Mouse (Mus musculus): ENCODE measurements at regions not wholly inside any gene's neighbourhood (a gene's known extent, or its start where the extent isn't known, plus 50 kb on each side); places are given as distances from the start of the nearest gene placed in this dataset.

DNA sequence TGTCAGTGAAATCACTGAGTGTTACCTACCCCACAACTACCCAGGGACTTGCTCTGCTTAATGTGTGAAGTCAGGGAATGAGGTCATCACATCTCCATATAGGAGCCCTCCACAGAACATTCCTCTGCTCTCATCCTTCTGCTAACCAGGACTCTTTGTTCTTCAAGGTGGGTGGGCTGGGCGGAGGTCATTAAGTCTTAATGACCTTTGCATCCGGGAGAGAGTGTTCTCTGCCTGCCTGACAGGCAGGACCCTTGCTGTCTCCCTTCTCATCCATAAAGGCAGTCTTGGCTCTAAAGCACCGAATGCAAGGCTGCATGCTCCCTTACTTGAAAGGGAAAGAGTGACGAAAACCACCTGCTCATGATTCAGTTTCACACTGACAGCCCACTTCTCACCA is 1051.4 kb downstream of the Slc22a22 start:
- no peak for DNase-seq (ENCODE audit: low spot score in 2 of 2)

DNA sequence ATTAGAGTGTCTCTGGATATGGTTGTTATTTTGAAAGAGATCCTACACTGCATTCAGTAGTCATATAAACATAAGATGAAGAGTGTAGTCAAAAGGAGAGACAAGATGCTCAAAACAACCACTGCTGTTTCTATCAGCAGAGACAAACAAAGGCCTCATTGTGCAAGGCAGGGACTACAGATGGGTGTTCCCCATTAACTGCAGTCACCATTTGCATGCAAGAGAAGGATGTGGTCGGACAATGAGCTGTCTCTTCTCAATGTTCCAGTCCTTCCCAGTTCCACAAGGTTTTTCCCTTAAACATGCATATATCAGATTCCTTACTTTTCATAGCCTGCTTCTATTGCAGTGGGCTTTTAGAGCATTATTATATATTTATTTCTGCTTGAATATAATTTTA is 1056.7 kb downstream of the Slc22a22 start:
- DNase-seq (ENCODE audit: low spot score in 2 of 2): no peak

DNA sequence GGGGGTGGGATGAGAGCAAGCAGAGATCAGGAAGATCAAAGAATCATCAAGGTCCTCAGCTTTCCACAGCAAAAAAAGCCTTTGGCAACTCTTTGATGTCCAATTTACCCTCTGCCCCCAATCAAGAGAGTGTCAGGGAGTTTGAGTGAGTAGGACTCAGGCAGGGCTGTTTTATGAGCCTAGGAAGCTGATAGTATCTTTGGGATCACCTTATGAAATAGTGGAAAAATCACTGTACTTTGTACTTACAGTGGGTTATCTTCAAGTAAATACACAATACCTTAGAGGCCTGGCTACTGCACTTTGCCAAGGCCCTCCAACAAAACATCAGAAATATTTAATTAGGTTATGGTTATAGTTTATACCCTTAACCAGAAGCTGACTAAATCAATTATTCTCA is 1085.4 kb downstream of the Slc22a22 start:
- no peak for DNase-seq (ENCODE audit: low spot score in 2 of 2)

DNA sequence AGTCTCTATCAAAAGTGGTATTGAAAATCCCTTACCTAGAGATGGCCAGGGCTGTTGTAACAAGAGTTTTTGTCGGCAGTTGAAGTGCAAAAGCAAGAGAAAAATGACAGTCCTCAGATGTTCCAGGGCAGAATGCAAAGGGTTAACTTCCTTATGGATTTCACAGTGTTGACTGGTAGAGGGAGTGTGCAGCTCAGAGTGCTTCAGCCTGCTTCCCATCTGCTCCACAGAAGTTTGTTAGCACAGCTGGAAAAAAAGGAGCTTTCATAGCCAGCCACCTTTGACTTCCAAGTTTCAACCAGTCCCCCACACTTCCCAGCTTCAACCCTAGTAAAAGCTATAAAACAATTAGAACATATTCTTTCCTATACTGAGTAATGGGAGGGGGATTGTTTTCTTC is 1098.9 kb downstream of the Slc22a22 start:
- no peak for DNase-seq (ENCODE audit: low spot score in 2 of 2)

DNA sequence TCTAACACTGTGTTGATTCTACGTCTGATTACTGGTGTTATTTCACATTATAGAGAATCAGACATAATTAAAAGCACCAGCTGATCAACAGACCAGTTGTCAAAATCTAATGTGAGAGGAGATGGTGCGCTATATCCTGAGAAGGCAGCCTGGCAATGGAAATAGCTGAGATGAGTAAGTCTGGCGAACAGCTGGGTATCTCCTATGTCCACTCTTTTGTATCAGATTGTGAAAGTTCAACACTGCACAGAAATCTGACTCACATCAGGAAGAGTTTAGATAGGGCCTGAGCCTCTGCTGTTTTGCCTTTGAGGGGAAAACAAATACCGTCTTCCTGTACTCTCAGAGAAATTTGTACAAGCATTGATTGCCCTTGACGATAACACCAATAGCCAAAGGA is 1126.5 kb downstream of the Slc22a22 start:
- DNase-seq (ENCODE audit: low spot score in 2 of 2): no peak

DNA sequence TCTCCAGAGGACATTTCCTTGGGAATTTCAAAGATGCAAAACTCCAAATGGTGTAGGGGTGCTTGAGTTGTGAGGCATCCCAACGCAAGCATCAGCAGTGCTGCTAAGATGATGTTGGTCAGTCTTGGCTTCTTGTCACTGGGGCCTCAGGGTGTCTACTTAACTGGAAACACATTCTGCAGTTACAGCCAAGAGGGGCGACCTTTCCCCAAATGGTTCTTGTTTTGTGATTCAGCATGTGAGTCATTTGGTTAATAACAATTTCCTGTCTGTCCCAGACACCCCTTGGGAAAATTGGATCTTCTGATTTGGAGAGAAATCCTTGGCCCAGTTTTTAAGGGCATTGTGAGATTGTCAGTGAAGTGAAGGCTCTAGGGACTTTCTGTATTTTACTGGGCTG is 1131.3 kb downstream of the Slc22a22 start:
- DNase-seq (ENCODE audit: low spot score in 2 of 2): no peak

DNA sequence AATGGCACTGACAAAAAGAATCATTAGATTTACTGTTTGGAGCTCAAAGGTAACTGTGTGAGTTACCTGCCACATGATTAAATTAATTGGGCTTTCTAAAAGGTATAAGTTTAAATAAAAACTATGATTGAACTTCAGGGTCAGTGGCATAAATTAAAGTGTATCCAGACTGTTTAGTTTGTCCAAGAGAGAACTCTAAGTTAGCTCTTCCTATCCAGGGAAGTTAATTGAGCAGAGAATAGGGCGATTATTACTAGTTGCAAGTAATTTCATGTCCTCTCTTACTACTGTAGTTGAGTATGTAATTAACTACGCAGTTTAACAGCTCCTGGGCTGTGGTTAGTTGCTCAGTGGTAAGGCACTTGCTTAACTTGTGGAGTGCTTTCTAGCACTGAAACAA is 1132.5 kb downstream of the Slc22a22 start:
- DNase-seq (ENCODE audit: low spot score in 2 of 2): no peak

DNA sequence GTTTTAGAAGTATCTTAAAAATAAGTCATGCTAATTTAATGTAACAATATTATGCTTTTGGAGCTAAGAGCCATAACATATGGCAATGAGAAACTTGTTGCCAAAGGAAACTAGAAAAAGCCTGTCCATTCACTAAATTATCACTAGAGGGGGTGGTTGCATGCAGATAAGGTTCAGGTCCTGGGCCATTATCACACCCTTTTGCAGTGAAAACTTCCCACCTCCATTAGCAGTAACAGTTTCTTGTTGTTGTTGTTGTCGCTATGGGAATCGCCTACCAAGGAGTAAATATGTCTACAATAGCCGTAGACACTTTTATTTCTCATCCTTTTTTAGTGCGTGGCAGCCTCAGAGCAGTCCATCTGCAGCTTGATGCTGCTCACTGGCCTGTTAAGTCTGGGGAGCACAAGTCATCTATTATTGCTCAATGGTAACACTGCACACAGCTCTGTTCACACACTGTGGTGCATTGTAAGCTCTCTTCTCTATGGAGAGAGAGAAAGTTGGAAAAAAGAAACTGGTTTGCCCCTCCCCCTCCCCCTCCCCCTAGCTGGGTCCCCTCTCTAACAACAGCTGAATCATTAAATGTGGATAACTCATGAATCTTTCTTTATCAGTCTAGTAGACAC is 1133.0 kb downstream of the Slc22a22 start:
- DNase-seq (ENCODE audit: low spot score in 2 of 2): no peak

DNA sequence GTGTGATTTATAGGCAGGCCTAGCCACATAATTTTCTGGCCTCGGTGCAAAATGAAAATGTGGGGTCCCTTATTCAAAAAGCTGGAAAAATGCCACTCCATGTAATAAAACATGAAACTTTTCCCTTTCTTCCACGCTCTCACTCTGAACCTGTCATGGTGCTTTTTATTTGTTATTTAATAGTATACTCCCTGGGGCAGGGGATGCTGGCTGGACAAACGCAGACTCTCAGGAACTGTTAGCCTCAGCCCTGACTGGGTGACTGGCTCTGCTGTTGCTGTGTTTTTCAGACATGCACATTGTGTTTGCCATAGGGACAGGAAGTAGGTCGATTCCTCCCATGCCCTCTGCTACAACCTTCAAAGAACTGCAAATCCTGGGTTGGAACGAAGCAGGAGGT is 1139.5 kb downstream of the Slc22a22 start:
- no peak for DNase-seq (ENCODE audit: low spot score in 2 of 2)

DNA sequence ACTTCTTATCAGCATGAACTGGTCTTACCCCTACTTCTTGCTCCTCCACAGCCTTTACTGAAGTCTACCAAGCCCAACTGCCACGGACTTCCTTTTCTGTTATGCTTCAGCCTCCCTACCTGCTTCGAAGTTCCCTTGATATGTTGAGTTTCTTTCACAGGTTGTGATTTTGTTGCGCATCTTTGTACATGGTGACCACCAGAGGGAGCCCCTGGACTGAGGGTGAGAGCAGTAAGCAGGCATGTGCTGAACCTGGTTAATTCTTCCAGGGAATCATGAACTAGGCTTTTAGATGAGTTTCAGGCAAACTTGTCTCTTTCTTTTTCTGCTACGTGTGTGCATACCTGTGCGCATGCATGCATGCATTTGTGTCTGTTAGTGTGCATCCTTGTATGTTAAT is 1141.0 kb downstream of the Slc22a22 start:
- DNase-seq (ENCODE audit: low spot score in 2 of 2): peak; percentile 52 to 69

DNA sequence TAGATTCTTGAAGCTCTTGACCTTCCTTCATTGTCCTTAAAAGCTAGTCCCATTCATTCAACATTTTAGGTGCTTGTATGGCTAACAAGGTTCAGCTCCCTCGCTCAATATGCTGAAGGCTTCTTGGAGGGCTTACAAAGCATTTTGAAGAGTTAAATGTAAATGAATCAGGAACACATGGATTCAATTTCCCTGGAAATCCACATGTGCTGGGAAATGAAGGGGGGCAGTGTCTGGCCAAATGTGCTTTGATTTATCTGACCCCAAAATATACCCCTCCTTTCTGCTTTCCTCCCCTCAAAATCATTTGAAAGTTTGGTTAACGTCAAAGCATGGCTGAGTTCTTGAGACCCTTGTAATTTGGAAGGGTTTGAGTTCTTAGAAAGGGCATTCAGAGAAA is 1142.4 kb downstream of the Slc22a22 start:
- no peak for DNase-seq (ENCODE audit: low spot score in 2 of 2)

DNA sequence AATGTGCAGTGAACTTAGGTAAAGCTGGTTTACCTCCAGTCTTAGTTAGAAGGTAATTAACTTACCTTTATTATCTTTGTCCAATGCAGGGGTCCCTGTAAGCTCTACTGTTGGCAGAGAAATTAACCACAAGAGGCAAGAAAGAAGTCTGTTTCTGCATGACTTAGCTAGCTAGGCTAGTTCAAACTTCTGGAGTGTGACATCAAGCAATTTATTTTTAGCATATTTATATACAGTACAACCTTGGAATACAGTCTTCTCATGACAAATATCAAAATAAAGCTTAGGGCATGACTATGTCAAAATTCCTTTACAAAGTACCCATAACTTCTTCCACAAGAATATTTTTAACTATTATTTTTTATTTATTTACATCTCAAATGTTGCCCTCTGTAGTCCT is 1156.9 kb downstream of the Slc22a22 start:
- no peak for DNase-seq (ENCODE audit: low spot score in 2 of 2)

DNA sequence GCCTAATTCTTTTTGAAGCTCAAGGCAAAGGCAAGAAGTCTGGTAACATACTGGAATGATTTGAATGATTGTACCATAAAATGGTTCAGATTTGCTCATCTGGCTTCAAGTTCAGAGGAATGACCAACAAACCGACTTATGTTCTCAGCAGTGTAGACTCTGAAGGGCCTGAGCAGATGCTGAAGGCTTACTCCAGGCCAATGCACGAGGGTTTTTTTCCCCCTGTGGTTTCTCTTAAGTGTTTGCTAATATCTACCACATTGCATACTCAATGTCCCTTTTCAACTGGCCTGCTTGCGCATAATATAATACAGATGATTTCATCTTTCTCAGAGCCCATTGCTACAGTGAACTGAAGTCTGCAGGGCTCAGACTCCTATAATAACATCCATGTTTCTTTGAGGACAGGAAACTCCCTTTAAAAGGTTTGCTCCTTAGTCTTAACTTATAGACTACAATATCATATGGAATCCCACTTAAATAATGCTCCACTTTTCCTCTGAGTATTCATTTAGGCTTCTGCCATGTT is 1182.5 kb downstream of the Slc22a22 start:
- no peak for DNase-seq (ENCODE audit: low spot score in 2 of 2)

DNA sequence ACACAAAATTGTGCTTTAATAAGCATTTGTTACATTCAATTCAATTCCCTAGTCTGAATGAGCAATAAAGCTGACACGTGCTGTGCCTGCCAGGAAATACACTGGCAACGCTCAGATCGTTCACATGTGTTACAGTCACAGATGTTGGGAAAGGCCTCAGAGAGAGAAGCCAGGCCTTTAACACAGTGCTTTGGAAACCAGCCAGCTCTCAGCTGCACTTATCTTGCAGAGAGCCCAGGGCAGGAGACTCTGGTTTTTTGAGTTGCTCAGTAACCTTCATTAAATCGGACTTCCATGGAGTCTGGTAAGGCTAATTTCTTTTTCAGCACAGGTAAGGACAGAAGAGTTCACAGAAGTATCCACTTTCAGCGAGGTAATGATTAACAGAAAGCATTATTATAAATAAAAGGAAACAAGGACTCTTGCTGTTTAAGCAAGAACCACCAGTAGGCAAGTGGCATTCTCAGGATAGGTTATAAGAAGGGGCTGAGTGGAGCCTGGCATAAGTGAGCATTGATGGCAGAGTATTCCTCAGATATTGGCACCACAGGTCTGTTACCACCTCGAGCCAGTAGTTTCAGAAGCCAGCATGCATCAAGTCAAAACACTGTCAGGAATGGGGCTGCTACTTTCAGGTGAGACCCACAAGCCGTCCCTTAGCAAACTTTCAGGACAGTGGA is 1198.7 kb downstream of the Slc22a22 start:
- DNase-seq (ENCODE audit: low spot score in 2 of 2): peak in 1 of 2 experiments; percentile 63

DNA sequence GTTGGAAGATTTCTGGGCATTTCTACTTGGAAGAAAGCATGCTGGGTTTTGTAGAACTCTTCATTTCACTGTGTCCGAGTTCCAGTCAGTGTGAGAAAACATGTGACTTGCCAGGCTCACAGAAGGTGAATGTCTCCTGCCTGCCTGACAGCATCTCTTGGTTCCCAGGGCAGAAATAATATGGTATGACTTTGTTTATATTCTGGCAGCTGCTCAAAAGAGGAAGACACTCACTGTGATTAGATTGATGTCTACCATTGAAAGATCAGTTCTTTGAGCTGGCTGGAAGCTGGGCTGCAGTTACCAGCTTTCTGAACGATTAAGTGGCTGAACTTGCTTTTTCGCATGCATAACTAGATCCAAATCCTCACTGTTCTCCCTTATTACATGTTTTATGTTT is 1199.4 kb downstream of the Slc22a22 start:
- no peak for DNase-seq (ENCODE audit: low spot score in 2 of 2)

DNA sequence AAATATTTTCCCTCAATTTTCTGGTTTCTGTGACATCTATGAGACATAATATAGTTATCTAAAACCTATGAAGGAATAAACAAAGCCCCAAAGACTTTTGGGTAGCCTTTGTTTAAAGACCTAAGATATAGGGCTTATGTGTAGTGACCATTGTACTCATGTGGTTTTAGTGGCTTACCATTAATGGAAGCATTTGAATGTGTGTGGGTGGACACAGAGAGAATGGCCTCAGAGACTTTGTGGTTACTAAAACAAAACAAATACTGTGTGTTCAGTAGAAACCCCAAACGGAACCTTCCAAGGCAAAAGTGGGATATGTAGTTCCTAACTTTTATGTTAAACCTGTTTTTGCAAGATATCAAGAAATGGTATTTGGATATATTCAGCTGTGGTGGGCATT is 1228.7 kb downstream of the Slc22a22 start:
- no peak for DNase-seq (ENCODE audit: low spot score in 2 of 2)

DNA sequence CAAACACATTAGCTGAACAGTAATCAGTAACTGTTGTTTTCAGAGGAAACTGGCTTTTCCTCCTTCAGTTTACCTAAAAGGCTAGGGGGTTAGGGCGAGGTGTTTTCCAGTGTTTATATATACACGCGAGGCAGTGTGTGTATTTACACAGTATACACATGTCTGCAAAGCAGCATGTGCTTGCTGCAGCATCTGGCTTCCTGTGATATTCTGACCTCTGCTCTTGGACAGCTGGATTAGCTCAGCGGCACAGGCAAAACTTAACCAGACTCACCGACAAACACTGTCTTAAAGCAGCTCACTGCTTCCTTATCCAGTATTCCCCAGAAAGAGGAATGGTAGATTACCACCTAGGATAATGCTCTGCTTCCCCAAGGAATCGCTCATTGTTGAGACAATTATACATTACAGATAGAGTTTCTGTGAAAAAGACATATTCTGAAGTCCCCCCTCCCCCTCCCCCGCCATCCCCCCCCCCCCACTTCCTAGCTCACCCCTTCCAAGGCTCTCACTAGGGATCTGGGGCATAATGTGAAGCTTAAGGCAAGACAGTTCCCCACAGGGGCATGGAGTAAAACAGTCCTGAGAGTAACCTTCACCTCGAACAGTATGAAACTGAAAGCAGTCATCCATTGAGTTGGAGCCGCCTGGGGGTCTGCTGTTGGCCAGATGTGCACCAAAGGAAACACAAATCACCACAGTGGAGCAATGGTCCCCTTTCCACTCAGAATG is 1233.3 kb downstream of the Slc22a22 start:
- DNase-seq (ENCODE audit: low spot score in 2 of 2): no peak

DNA sequence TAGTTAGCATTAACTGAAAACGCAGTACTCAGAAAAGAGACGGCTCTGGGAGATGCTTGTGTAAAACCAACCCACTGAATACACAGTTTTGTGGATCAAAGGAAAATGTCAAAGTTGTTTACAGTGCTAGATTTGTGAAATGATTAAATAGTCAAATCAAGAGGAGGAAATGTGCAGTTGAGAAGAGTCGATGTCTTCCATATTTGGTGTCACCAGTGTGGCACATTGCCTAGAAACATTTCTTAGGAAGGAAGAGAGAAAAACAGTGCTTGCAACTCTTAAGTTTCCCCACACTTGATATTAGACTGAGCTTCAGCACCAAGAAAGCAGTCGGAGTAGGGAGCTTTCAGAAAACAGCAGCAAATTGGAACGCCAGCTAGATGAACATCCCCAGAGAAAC is 1274.9 kb downstream of the Slc22a22 start:
- no peak for DNase-seq (ENCODE audit: low spot score in 2 of 2)

DNA sequence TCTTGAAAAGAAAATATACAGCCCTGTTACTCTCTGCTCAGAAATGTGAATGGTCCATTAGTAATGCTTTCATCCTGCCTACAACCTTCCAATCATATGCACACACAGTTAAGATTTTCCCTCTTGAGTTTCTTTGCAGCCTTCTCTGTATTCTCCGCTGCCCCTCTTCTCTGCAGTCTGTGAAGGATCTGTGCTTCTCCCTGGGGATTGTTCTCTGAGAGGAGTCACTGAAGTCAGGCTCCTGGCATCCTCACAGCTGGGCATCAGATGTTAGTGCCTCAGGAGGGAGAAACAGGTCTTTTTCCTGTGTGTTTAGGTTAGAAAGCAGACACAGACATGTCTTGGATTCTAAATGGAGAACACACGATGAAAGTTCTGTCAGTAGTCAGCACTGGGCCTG is 1278.1 kb downstream of the Slc22a22 start:
- DNase-seq (ENCODE audit: low spot score in 2 of 2): no peak

DNA sequence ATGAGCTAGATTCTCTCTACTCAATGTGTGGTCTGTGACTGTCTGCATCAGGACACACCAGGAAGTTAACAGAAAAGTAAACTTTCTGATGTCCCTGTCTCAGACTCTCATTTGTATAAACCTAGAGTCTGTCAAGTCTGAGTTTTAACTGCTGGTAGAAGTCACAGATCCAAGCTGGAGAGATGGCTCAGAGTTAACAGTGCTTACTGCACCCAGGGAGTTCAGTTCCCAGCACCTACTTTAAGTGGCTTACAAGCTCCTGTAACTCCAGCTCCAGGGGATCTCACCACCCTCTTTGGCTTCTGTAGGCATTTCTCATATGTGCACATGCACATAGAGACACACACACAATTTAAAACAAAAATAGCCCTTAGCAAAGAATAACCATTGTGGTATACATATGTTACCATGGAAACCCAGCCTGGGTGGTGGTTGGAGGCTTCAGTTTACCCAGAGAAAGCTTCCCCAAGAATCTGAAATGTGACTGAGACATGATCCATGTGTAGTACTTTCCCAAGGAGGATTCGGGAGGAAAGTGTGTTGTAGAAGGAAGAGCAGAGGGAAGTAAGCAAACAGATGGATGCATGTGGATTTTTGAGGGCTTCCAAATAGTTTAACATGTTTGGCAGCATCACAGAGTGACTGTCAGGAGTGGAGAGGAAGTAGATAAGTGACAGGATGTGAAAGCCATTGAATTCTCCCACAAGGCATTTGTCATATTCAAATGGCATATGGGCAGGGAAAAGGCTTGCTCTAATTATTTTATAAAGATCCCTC is 1279.8 kb downstream of the Slc22a22 start:
- no peak for DNase-seq (ENCODE audit: low spot score in 2 of 2)

DNA sequence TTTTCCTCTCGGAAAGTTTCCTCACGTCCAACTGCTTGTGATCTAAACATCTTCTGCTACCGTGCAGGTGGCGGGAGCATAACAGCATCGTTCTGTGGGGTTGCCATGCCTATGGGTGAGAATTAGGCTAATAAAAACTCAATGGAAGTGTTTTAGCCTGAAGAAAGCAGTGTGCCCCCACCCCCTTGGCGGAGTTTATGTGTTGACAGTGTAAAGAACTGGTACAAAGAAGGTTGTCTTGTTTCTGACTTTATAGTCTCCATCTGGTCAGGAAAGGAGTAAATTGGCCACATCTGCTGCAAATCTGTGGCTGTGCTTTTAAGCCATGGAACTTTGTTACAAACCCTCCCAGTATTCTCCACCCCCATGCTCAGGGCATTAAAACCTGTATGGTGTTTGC is 1311.2 kb downstream of the Slc22a22 start:
- no peak for DNase-seq (ENCODE audit: low spot score in 2 of 2)

DNA sequence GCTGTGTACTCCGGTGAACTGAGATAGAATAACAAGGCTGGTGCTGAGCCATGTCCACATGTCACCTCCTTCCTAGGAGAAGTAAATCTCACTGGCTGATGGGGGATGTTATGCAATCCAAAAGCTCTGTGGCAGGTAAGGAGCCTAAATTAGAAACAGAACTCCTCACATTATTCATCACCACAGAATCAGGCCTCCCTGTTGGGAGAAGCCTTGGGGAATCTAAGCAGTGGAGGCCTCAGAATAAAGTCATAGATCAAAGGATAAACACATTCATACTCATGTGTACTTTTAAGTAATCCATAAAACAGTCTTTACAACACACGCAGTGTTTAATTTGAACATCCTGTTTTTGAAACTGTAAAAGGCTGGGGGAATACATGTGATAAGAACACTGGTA is 1318.7 kb downstream of the Slc22a22 start:
- no peak for DNase-seq (ENCODE audit: low spot score in 2 of 2)
